ENCODE assay signal across 17 mouse cellular contexts in the genomic region with DNA sequence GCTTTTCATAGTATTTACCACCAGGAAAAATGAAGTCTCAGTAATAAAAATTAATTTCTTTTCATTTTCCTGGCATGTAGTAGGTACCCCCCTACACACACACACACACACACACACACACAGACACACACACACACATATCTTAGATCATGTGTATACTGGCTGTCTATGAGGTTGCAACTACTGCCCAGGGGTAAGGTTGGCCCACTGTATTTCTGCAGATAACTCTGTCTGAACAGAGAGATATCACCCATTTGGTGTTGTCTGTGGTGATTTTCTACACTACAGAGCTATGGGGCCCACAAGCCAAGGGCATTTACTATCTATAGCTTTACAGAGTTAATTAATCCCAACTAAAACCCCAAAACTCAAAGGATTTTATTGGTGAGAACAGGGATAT.
"Had no signal": no experiment of that assay in that cellular context is flagged by ENCODE, and none has a peak within 500 bp of the region (broad histone marks: within the 10 kb centered on the region; RNA-seq: fewer than 3 reads in every experiment).

No protein-coding gene starts in this region.

- H3K27me3 ChIP-seq: liver, embryonic 15.5 days; lung, embryonic 15.5 days; midbrain, embryonic 13.5 days; midbrain, embryonic 15.5 days; neural tube, embryonic 12.5 days; stomach, embryonic 15.5 days had no signal

- H3K4me2 ChIP-seq: liver, embryonic 15.5 days; lung, embryonic 15.5 days; midbrain, embryonic 11.5 days; midbrain, embryonic 13.5 days; midbrain, embryonic 15.5 days; neural tube, embryonic 12.5 days; stomach, embryonic 15.5 days had no signal

- ATAC-seq: lung, postnatal 0 days; midbrain, embryonic 13.5 days; midbrain, embryonic 15.5 days had no signal

- H3K4me1 ChIP-seq: liver, embryonic 15.5 days; lung, embryonic 15.5 days; midbrain, embryonic 13.5 days; midbrain, embryonic 15.5 days; neural tube, embryonic 12.5 days; stomach, embryonic 15.5 days had no signal

- H3K36me3 ChIP-seq: liver, embryonic 15.5 days; lung, embryonic 15.5 days; midbrain, embryonic 13.5 days; midbrain, embryonic 15.5 days; neural tube, embryonic 12.5 days; stomach, embryonic 15.5 days had no signal

- H3K9me3 ChIP-seq: liver, embryonic 15.5 days; lung, embryonic 15.5 days; midbrain, embryonic 13.5 days; midbrain, embryonic 15.5 days; neural tube, embryonic 12.5 days; stomach, embryonic 15.5 days had no signal

- H3K4me3 ChIP-seq: liver, embryonic 15.5 days; lung, embryonic 15.5 days; midbrain, embryonic 13.5 days; midbrain, embryonic 15.5 days; neural tube, embryonic 12.5 days; stomach, embryonic 15.5 days had no signal

- H3K27ac ChIP-seq: liver, embryonic 15.5 days; lung, embryonic 15.5 days; macrophage; midbrain, embryonic 13.5 days; midbrain, embryonic 15.5 days; neural tube, embryonic 12.5 days; stomach, embryonic 15.5 days; stomach, postnatal 0 days had no signal

- H3K9ac ChIP-seq: liver, embryonic 15.5 days; lung, embryonic 15.5 days; midbrain, embryonic 13.5 days; midbrain, embryonic 15.5 days; neural tube, embryonic 12.5 days; stomach, embryonic 15.5 days had no signal

- DNase-seq: lung, adult 2 months; lung, postnatal 14 days; lung, postnatal 36 days; right cerebral cortex, postnatal 14 days; thymus, adult 2 months; thymus, postnatal 25 days; thymus, postnatal 4 days had no signal
